Mouse (Mus musculus) thymus, adult 2 months (tissue): ENCODE measurements around the gene Cdk12.

Experiments used
- CTCF ChIP-seq: fragments of 200-500 bp; IDR thresholded peaks from 2 replicates; pipeline ENCODE4 v1.5.1; 2012; ENCODE audit warnings: mild to moderate bottlenecking, control low read depth, low read length, moderate library complexity, borderline replicate concordance; ENCODE audit not compliant: control insufficient read depth, poor library complexity, insufficient read depth; ENCODE audit errors: extremely low read depth
- POLR2A ChIP-seq: fragments of 200-500 bp; IDR thresholded peaks from 2 replicates; pipeline ENCODE4 v1.6.1; 2012; ENCODE audit warnings: mild to moderate bottlenecking, low read length, control low read depth, moderate library complexity; ENCODE audit not compliant: control insufficient read depth, poor library complexity, insufficient read depth; ENCODE audit errors: extremely low read depth

DNA sequence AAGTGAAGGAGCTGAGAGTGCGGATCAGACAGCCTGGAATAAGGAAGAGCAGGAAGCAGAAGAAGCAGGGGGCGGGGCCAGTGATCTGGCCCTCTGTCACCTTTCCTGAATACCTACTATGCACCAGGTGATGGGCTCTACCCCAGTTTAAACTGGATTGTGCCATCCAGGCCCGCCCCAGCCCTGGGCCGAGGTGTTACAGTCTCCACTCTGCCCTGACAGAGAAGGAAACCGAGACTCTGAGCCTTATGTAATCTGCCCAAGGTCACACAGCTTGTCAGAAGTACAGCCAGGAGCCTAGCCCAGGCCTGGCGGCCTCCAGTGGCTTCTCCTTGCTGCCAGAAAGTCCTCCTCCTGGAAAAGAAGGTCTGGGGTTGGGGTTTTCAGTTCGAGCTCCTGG lies 94.9 kb downstream of the Cdk12 start:
- TF ChIP-seq CTCF = no peak
- no peak for TF ChIP-seq POLR2A
